Mouse (Mus musculus): ENCODE data around the gene Unc13a.

DNA sequence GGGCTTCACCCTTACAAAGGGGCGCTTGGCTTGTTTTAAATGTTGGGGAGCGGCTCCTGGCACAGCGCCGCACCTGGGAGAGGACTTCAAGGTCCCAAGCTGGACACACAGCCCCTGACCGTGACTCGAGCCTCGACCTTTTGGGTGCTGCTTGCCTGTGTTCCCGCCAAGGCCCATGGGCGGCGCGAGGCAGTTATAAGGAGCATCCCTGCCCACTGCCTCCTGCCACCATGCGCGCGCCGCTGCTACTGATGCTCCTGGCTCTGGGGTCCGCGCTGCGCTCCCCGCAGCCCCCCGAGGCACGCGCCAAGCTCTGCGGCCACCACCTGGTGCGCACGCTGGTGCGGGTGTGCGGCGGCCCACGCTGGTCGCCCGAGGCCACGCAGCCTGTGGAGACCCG is 17.5 kb upstream of the Unc13a start, which contains the start of gene Insl3:
- TF ChIP-seq GATA1 (IDR thresholded peaks at IDR 0.05; ENCODE audit: low read length) = no peak
- TF ChIP-seq TAL1 (IDR thresholded peaks at IDR 0.05; ENCODE audit: low read length) = no peak

Measured in erythroblast, embryonic 14.5 days (primary cell).